Mouse (Mus musculus): ENCODE results near the gene Ros1.

Gene Ros1

GRCm38 (mm10) chr10:52194957-52195852, at the start of gene Ros1:
Gene Ros1 (minus strand): TSS chr10:52195244.
- DNase-seq (ENCODE audit: low read depth) = no peak

- DNase-seq (ENCODE audit: low read depth) = no peak
Measured at GRCm38 (mm10) chr10:52242680-52243323, 47.8 kb upstream of the Ros1 start.

- no peak for DNase-seq (ENCODE audit: low read depth)
Measured at GRCm38 (mm10) chr10:52242015-52242414, 47.0 kb upstream of the Ros1 start.

- DNase-seq (ENCODE audit: low read depth) = no peak
Measured at GRCm38 (mm10) chr10:52235461-52235860, 40.4 kb upstream of the Ros1 start.

GRCm38 (mm10) chr10:52234654-52234981, 39.6 kb upstream of the Ros1 start:
- DNase-seq (ENCODE audit: low read depth) = no peak

DNA sequence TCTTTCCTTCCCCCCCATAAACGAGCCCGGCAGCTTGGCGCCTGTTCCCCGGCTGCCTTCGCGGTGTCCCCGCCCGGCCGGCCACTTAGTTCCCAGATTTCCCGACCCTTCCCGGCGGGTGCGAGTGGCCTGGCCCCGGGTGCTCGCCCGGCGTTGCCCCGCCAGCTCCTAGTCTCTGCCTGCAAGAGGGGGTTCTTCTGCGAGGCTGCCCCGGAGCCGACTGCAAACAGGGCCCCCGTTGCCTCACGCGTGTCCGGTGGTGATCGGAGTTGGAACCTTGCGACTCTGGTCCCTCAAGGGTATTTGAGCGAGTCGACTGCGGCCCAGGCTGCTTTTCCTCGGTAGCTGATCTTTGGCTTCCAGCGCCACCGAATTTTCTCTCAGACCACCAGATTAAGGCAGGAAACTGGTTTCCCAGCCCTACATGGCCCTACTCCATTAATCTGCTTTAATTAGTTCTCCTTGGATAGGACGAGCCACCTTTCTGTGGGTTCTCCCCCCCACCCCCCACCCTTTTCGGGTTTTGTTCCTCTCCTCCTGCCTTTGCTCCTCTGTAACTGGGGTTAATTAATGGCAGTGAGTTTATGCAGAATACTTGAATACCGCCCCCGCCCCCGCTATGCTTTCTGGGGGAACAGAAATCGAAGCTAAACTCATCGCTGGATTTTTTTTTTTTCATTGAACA, 39.1 kb upstream of the Ros1 start:
- no peak for DNase-seq (ENCODE audit: low read depth)

DNA sequence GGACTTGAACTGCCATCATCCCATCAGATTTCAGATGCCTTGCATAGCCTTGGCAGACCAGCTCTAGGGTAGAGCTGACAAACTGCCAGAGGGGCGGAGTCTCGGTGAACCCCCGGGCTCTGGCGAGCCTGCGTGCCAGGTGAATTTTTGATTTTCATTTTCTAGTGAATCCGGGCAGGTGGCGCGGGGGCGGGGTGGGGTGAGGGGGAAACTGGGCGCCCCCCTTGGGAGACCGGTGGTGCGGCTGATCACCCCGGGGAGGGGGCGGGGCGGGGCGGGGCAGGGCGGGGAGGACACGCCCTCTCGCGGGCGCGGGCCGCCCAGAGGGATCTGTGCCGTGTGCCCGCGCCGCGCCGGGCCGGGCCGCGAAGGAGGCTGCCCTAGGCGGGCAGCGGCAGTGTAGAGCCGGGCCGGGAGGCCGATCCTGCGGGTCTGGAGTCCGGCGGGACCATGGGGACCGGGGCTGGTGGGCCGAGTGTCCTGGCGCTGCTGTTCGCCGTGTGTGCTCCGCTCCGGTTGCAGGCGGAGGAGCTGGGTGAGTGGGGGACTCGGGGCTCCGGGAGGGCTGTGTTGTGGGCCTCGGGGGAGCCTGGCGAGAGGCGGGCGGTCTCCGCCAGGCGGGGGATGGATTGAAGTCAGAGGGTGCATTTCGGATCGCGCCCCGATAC, 38.4 kb upstream of the Ros1 start, which contains the start of gene Dcbld1:
Gene Dcbld1 (plus strand): TSS at position 319 of the 668 bp plus-strand sequence.
- no peak for DNase-seq (ENCODE audit: low read depth)

GRCm38 (mm10) chr10:52232196-52233176, 37.4 kb upstream of the Ros1 start:
- no peak for DNase-seq (ENCODE audit: low read depth)

- DNase-seq (ENCODE audit: low read depth) = no peak
Measured at GRCm38 (mm10) chr10:52219600-52219999, 24.6 kb upstream of the Ros1 start.

GRCm38 (mm10) chr10:52217564-52217934, 22.5 kb upstream of the Ros1 start:
- no peak for DNase-seq (ENCODE audit: low read depth)

GRCm38 (mm10) chr10:52216797-52217563, 21.9 kb upstream of the Ros1 start:
- no peak for DNase-seq (ENCODE audit: low read depth)

DNA sequence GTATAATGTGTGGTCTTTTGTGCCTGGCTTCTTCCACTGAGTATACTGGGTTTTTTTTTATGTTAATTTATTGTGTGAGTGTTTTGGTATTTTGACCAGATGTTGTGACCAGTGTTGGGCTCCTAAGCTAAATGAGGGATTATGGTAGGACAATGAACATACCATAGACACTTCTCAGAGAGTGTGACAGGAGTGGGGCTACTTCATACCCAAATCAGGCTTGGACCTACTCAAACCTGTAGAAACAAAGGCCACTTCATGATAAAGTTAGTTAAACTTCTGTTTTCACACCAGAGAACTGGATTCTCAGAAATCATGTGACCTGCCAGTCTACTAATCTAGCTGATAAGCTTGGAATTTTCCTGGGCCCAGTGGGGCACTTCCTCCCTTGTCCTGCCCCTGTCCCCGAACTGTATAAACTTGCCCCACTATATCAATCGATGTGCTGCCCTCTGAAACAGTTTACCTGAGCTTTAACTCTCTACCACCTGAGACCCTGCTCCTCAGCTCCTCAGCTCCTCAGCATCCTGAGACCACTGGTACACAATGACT, 20.3 kb upstream of the Ros1 start:
- no peak for DNase-seq (ENCODE audit: low read depth)

GRCm38 (mm10) chr10:52204006-52204405, 9.0 kb upstream of the Ros1 start:
- no peak for DNase-seq (ENCODE audit: low read depth)

- DNase-seq (ENCODE audit: low read depth) = no peak
Measured at GRCm38 (mm10) chr10:52185900-52186299, 9.1 kb downstream of the Ros1 start.

DNA sequence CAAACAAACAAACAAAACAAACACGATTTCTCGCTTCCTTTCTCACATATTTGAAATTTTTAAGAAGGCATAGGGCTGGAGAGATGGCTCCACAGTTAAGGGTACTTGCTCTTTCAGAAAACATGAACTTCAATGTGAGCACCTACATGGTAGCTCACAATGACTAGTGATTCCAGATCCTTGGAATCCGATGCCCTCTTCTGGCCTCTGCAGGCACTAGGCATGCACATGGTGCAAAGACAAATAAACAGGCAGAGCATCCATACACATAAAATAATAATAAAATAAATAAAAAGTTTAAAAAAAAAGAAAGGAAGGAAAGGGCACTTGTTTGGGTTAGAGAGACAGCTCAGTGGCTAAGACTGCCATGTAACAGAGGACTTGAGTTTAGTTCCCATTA, 12.2 kb downstream of the Ros1 start:
- DNase-seq (ENCODE audit: low read depth) = no peak

DNA sequence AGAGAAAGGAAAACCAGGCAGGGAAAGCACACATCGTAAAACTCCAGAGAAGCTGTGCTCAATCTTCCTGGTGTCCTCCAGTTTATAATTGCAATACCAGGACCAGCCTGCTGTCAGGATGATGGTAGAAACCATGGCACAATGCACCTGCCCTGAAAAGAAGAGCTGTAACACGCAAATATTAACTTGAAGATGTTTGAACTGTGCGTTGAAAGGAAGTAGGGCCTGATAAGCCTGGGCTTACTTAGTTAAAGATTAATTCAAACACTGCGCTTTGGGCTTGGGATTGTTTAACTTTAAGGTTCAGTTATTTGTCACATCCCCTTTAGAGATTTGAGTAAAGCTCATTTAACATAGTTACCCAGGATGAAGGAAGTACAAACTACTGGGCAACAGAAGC, 20.7 kb downstream of the Ros1 start:
- no peak for DNase-seq (ENCODE audit: low read depth)

DNA sequence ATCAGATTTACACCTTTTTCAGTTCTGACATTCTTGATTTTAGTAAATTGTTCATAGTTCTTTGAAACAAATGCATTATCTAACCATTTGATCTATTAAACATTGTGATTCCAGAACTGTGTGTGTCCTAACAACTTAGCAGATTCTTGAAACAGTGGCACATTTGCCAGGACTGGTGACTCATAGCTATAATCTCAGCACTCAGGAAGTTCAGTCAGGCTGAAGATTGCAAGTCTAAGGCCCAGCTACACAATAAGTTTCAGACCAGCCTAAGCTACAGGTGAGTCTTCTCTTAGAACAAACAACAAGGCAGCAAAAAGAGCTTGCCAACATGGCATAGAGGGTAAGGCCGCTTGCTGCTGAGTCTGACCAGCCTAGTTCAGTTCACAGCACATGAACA, 24.6 kb downstream of the Ros1 start:
- no peak for DNase-seq (ENCODE audit: low read depth)

- DNase-seq (ENCODE audit: low read depth) = no peak
Measured at GRCm38 (mm10) chr10:52169841-52170240, 25.2 kb downstream of the Ros1 start.

DNA sequence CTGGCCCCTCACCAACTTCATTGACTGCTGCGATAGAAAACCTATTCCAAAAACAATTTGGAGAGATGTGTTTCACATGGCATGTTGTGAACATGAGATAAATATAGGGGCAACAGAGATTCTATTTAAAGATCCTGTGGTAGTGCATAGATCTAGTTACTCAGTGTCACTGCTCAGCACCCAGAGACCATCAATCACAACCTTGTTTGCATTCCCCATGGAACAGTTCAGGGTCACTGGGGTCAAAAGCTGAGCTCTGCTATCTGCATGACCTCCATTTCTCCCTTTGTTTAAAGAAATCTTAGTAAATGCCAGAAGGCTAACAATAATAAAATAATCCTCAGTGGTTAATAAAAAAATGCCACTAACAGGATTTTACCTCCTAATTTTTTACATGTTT, 29.7 kb downstream of the Ros1 start:
- DNase-seq (ENCODE audit: low read depth) = no peak

DNA sequence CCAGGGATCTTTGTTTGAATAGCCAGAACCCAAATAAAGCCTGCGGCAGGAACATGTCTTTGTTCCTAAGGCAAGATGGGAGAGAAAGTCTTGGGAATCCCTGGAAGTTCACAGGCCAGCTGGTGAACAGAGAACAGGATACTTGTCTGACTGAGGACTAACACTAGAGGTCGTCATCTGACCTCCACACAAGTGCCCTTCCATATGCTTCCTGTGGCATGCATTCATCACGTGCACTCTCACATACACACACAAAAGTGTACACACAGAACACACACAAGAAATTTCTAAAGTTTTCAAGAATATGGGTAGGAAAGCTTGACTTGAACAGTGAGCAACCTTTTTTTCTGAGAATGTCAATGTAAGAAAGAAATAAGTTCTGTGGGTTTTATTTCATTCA, 34.4 kb downstream of the Ros1 start:
- DNase-seq (ENCODE audit: low read depth) = no peak

All from fibroblast of lung, adult 2 months (primary cell).